Mouse (Mus musculus) MEL (cell line): ENCODE measurements around the gene Gm29133. TPM values are rescaled to one million over a fixed set of nuclear protein-coding genes. Genes with fewer than 3 reads are reported as not detected.

ENCODE experiments used
- DNase-seq: peaks from one replicate; pipeline ENCODE4 v3.0.0; 2011; ENCODE audit warnings: low read depth, low spot score
- H3K27ac ChIP-seq: 2 replicates; pipeline ENCODE4 v1.5.1; 2012; ENCODE audit warnings: low read depth, mild to moderate bottlenecking, control low read depth, low read length, moderate library complexity; ENCODE audit not compliant: control insufficient read depth
- H3K27me3 ChIP-seq, 2 experiments: fragments of 150-350 bp in 1 of 2; sonication (generic) in 1 of 2; 2 replicates each; pipeline ENCODE4 v1.6.1; 2012; ENCODE audit warnings: low read length in 2 of 2, mild to moderate bottlenecking in 2 of 2, improper control_type of control experiment in 1 of 2, moderate library complexity in 1 of 2; ENCODE audit not compliant: insufficient read depth in 2 of 2, control insufficient read depth in 1 of 2
- H3K36me3 ChIP-seq, 2 experiments: 2 replicates each; pipeline ENCODE4 v1.6.1; 2012 to 2014; ENCODE audit warnings: low read length in 2 of 2, improper control_type of control experiment in 1 of 2, inconsistent platforms in 1 of 2, mild to moderate bottlenecking in 1 of 2; ENCODE audit not compliant: insufficient read depth in 2 of 2, control insufficient read depth in 1 of 2
- H3K4me1 ChIP-seq, 2 experiments: fragments of 150-350 bp in 1 of 2; sonication (generic) in 1 of 2; 2 replicates each; pipeline ENCODE4 v1.6.1; 2012; ENCODE audit warnings: low read length in 2 of 2, improper control_type of control experiment in 1 of 2, mild to moderate bottlenecking in 1 of 2; ENCODE audit not compliant: insufficient read depth in 2 of 2, control insufficient read depth in 1 of 2
- H3K4me3 ChIP-seq, 2 experiments: fragments of 150-350 bp in 1 of 2; sonication (generic) in 1 of 2; 2 replicates each; pipeline ENCODE4 v1.5.1; 2012; ENCODE audit warnings: low read depth in 2 of 2, low read length in 2 of 2, mild to moderate bottlenecking in 2 of 2, moderate library complexity in 2 of 2, control low read depth in 1 of 2, improper control_type of control experiment in 1 of 2; ENCODE audit not compliant: control insufficient read depth in 1 of 2, insufficient read depth in 1 of 2
- H3K79me2 ChIP-seq: 2 replicates; pipeline ENCODE4 v1.6.1; 2012; ENCODE audit warnings: mild to moderate bottlenecking, low read length, moderate library complexity; ENCODE audit not compliant: control insufficient read depth, poor library complexity, insufficient read depth
- H3K9ac ChIP-seq: 2 replicates; pipeline ENCODE4 v1.6.1; 2012; ENCODE audit warnings: low read depth, mild to moderate bottlenecking, control low read depth, low read length, moderate library complexity; ENCODE audit not compliant: control insufficient read depth, poor library complexity, severe bottlenecking
- H3K9me3 ChIP-seq: fragments of 150-350 bp; sonication (generic); replicated peaks from 2 replicates; pipeline ENCODE4 v1.6.1; 2012; ENCODE audit warnings: mild to moderate bottlenecking, low read length, improper control_type of control experiment, moderate library complexity; ENCODE audit not compliant: insufficient read depth
- EP300 ChIP-seq, 2 experiments: IDR thresholded peaks; 2 replicates each; pipeline ENCODE4 v1.6.1; 2011; ENCODE audit warnings: improper control_type of control experiment in 2 of 2, low read length in 2 of 2, low read depth in 1 of 2, mild to moderate bottlenecking in 1 of 2
- ETS1 ChIP-seq: IDR thresholded peaks from 2 replicates; pipeline ENCODE4 v1.6.1; 2012; ENCODE audit warnings: low read depth, mild to moderate bottlenecking, inconsistent platforms, low read length, improper control_type of control experiment, moderate library complexity
- GABPA ChIP-seq: IDR thresholded peaks from 2 replicates; pipeline ENCODE4 v1.6.1; 2012; ENCODE audit warnings: low read depth, mild to moderate bottlenecking, inconsistent platforms, low read length, improper control_type of control experiment, moderate library complexity
- HCFC1 ChIP-seq: IDR thresholded peaks from 2 replicates; pipeline ENCODE4 v1.6.1; 2012; ENCODE audit warnings: low read depth, mild to moderate bottlenecking, inconsistent platforms, low read length, improper control_type of control experiment, moderate library complexity
- JUND ChIP-seq: IDR thresholded peaks from 2 replicates; pipeline ENCODE4 v1.6.1; 2011; ENCODE audit warnings: low read depth, mild to moderate bottlenecking, improper control_type of control experiment, low read length
- MAFK ChIP-seq: IDR thresholded peaks from 2 replicates; pipeline ENCODE4 v1.6.1; 2011; ENCODE audit warnings: low read depth, mild to moderate bottlenecking, low read length, improper control_type of control experiment, borderline replicate concordance
- MAZ ChIP-seq: IDR thresholded peaks from 2 replicates; pipeline ENCODE4 v1.6.1; 2012; ENCODE audit warnings: low read depth, mild to moderate bottlenecking, inconsistent platforms, low read length, improper control_type of control experiment
- MEF2A ChIP-seq: IDR thresholded peaks from 2 replicates; pipeline ENCODE4 v1.6.1; 2014; ENCODE audit warnings: low read depth, mild to moderate bottlenecking, inconsistent platforms, low read length, improper control_type of control experiment; ENCODE audit not compliant: poor library complexity, insufficient replicate concordance, severe bottlenecking; ENCODE audit errors: extremely low read depth
- MYC ChIP-seq: IDR thresholded peaks from 2 replicates; pipeline ENCODE4 v1.6.1; 2011; ENCODE audit warnings: low read depth, mild to moderate bottlenecking, low read length, improper control_type of control experiment, moderate library complexity
- NRF1 ChIP-seq: IDR thresholded peaks from 2 replicates; pipeline ENCODE4 v1.6.1; 2014; ENCODE audit warnings: low read depth, mild to moderate bottlenecking, inconsistent platforms, low read length, improper control_type of control experiment, moderate library complexity; ENCODE audit not compliant: poor library complexity, insufficient read depth, severe bottlenecking
- POLR2A ChIP-seq, 2 experiments: IDR thresholded peaks; 2 replicates each; pipeline ENCODE4 v1.6.1; 2011 to 2012; ENCODE audit warnings: low read length in 2 of 2, mild to moderate bottlenecking in 2 of 2, control low read depth in 1 of 2, improper control_type of control experiment in 1 of 2, low read depth in 1 of 2, moderate library complexity in 1 of 2; ENCODE audit not compliant: control insufficient read depth in 1 of 2, insufficient read depth in 1 of 2, poor library complexity in 1 of 2
- POLR2AphosphoS2 ChIP-seq: IDR thresholded peaks from 2 replicates; pipeline ENCODE4 v1.6.1; 2011; ENCODE audit warnings: low read length, improper control_type of control experiment
- POLR2AphosphoS5 ChIP-seq: IDR thresholded peaks from 2 replicates; pipeline ENCODE4 v1.6.1; 2012; ENCODE audit warnings: low read depth, borderline replicate concordance, mild to moderate bottlenecking, inconsistent platforms, low read length, moderate library complexity, mixed read lengths
- RAD21 ChIP-seq: IDR thresholded peaks from 2 replicates; pipeline ENCODE4 v1.6.1; 2011; ENCODE audit warnings: mild to moderate bottlenecking, low read depth, low read length, improper control_type of control experiment
- SMC3 ChIP-seq: IDR thresholded peaks from 2 replicates; pipeline ENCODE4 v1.6.1; 2011; ENCODE audit warnings: low read depth, low read length, improper control_type of control experiment
- TAL1 ChIP-seq: IDR thresholded peaks from 2 replicates; pipeline ENCODE4 v1.6.1; 2012; ENCODE audit warnings: mild to moderate bottlenecking, inconsistent platforms, low read length, moderate library complexity, mixed read lengths
- USF1 ChIP-seq: IDR thresholded peaks from 2 replicates; pipeline ENCODE4 v1.6.1; 2014; ENCODE audit warnings: low read depth, mild to moderate bottlenecking, inconsistent platforms, low read length, improper control_type of control experiment, moderate library complexity
- USF2 ChIP-seq, 2 experiments: IDR thresholded peaks; 2 replicates each; pipeline ENCODE4 v1.6.1; 2011 to 2012; ENCODE audit warnings: improper control_type of control experiment in 2 of 2, low read length in 2 of 2, borderline replicate concordance in 1 of 2, inconsistent platforms in 1 of 2, low read depth in 1 of 2, mild to moderate bottlenecking in 1 of 2; ENCODE audit not compliant: insufficient read depth in 1 of 2
- ZC3H11A ChIP-seq: IDR thresholded peaks from 2 replicates; pipeline ENCODE4 v1.6.1; 2012; ENCODE audit warnings: low read depth, mild to moderate bottlenecking, inconsistent platforms, low read length, improper control_type of control experiment
- ZKSCAN1 ChIP-seq: IDR thresholded peaks from 2 replicates; pipeline ENCODE4 v1.6.1; 2012; ENCODE audit warnings: low read depth, mild to moderate bottlenecking, inconsistent platforms, low read length, improper control_type of control experiment, moderate library complexity
- ZMIZ1 ChIP-seq: IDR thresholded peaks from 2 replicates; pipeline ENCODE4 v1.6.1; 2012; ENCODE audit warnings: low read depth, mild to moderate bottlenecking, inconsistent platforms, low read length, improper control_type of control experiment, moderate library complexity
- ZNF384 ChIP-seq: IDR thresholded peaks from 2 replicates; pipeline ENCODE4 v1.6.1; 2012; ENCODE audit warnings: low read depth, mild to moderate bottlenecking, inconsistent platforms, low read length, improper control_type of control experiment
- polyA plus RNA-seq, 2 experiments: library from polyadenylated mRNA; stranded (reverse) in 1 of 2; unstranded in 1 of 2; fragments of >175 nt in 1 of 2; fragments of >200 nt in 1 of 2; gene quantifications; 2 replicates each; pipeline versions ENCODE4 v1.2.1 to v1.2.4; 2012; ENCODE audit warnings: low replicate concordance in 2 of 2, low read depth in 1 of 2; ENCODE audit not compliant: insufficient read length in 2 of 2, insufficient read depth in 1 of 2, missing spikeins in 1 of 2
- total RNA-seq: library from RNA; depleted of rRNA; stranded (reverse); fragments of 300-350 nt; gene quantifications from 2 replicates; pipeline ENCODE4 v1.2.3, GENCODE M21; 2012

The Gm29133 gene
- total and polyA plus RNA-seq, 3 experiments = not detected

- H3K4me1 ChIP-seq = no peaks in the 10 kb centered on the region
- TF ChIP-seq MAFK (no peak), USF2 (IDR thresholded peaks at IDR 0.05; ENCODE audit: borderline replicate concordance in 1 of 2, insufficient read depth in 1 of 2, low read depth in 1 of 2, low read length in 2 of 2) (no peak), POLR2AphosphoS2 (no peak), NRF1 (no peak), ETS1 (no peak), ZNF384 (no peak), POLR2A (IDR thresholded peaks at IDR 0.05; ENCODE audit: control insufficient read depth in 1 of 2, insufficient read depth in 1 of 2, low read depth in 1 of 2, low read length in 2 of 2, poor library complexity in 1 of 2) (no peak), USF1 (no peak)
- no peak overlapping the region for H3K4me3 ChIP-seq
- no peak overlapping the region for H3K27ac ChIP-seq
- H3K36me3 ChIP-seq = no peaks in the 10 kb centered on the region
- H3K9me3 ChIP-seq = no peaks in the 10 kb centered on the region
- no peaks in the 10 kb centered on the region for H3K79me2 ChIP-seq
- H3K27me3 ChIP-seq = peaks cover 0 to 2% of the 10 kb centered on the region in 2 experiments; a peak in 1 of 4 replicates
- no peak overlapping the region for H3K9ac ChIP-seq
- no peak for DNase-seq
Measured at GRCm38 (mm10) chr3:75706536-75706935, 41.5 kb upstream of the Gm29133 start.

- H3K4me3 ChIP-seq = no peak overlapping the region
- no peaks in the 10 kb centered on the region for H3K27me3 ChIP-seq
- H3K9ac ChIP-seq = no peak overlapping the region
- no peak for DNase-seq
- no peaks in the 10 kb centered on the region for H3K9me3 ChIP-seq
- no peak overlapping the region for H3K27ac ChIP-seq
- H3K79me2 ChIP-seq = no peaks in the 10 kb centered on the region
- TF ChIP-seq EP300 (IDR thresholded peaks at IDR 0.05; ENCODE audit: low read depth in 1 of 2, low read length in 2 of 2) = no peak
- no peak for TF ChIP-seq GABPA
- TF ChIP-seq TAL1 = no peak
- no peak for TF ChIP-seq MYC
- TF ChIP-seq MEF2A = no peak
- no peak for TF ChIP-seq JUND
- TF ChIP-seq POLR2A (IDR thresholded peaks at IDR 0.05; ENCODE audit: control insufficient read depth in 1 of 2, insufficient read depth in 1 of 2, low read depth in 1 of 2, low read length in 2 of 2, poor library complexity in 1 of 2) = no peak
- no peak for TF ChIP-seq ZKSCAN1
- no peak for TF ChIP-seq POLR2AphosphoS5
- TF ChIP-seq ZC3H11A = no peak
- no peak for TF ChIP-seq HCFC1
- TF ChIP-seq ZMIZ1 = no peak
- TF ChIP-seq SMC3 = no peak
- TF ChIP-seq ZNF384 = no peak
- TF ChIP-seq RAD21 = no peak
- no peak for TF ChIP-seq MAZ
- H3K36me3 ChIP-seq = no peaks in the 10 kb centered on the region
- no peaks in the 10 kb centered on the region for H3K4me1 ChIP-seq
Measured at GRCm38 (mm10) chr3:75713678-75714295, 34.2 kb upstream of the Gm29133 start.
